Mouse (Mus musculus): ENCODE results near the gene Enho.

GRCm38 (mm10) chr4:41633001-41633400, 7.1 kb downstream of the Enho start:
- no peak for TF ChIP-seq CTCF (conservative IDR thresholded peaks at IDR 0.05 in 1 of 2, IDR thresholded peaks at IDR 0.05 in 1 of 2; ENCODE audit: low read depth in 2 of 2, low read length in 2 of 2)
- TF ChIP-seq NELFE (IDR thresholded peaks at IDR 0.05; ENCODE audit: low read depth, low read length), result no peak
